Mouse (Mus musculus) c-Kit-negative CD71-positive TER-119-positive erythroid progenitor cells, embryonic 14.5 days (primary cell): ENCODE data around the gene Tradd.

Experiments used
- DNase-seq: peaks from one replicate; pipeline ENCODE4 v3.0.0-alpha.2; 2013; ENCODE audit warnings: low read depth, low spot score

Gene Tradd

GRCm38 (mm10) chr8:105270916-105271186, 6.4 kb upstream of the Tradd start:
- no peak for DNase-seq

GRCm38 (mm10) chr8:105270101-105270915, 5.9 kb upstream of the Tradd start:
- no peak for DNase-seq

DNA sequence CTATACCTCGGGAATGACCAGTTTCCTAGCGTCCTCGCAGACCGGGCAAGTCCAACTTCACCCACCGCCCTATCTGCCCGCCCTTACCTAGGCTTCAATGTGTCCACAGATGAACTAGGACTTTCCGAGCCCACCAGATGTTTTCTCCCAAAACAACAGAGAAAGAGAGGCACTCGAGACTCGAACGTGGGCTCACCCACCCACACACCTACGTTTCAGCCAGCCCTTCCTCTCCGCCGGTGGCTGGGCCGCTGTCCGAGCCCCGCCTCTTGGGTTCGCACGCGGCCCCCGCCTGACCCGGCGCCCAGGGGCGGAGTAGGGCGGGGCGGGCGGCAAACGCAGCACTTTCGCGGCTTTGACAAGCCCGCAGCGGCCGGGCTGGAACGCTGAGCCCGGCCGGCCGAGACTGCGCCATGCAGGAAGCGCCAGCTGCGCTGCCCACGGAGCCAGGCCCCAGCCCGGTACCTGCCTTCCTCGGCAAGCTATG, 5.1 kb upstream of the Tradd start, which contains the start of gene Hsf4:
TSS of gene Hsf4 (plus strand) at position 341 of the 487 bp plus-strand sequence.
- no peak for DNase-seq

DNA sequence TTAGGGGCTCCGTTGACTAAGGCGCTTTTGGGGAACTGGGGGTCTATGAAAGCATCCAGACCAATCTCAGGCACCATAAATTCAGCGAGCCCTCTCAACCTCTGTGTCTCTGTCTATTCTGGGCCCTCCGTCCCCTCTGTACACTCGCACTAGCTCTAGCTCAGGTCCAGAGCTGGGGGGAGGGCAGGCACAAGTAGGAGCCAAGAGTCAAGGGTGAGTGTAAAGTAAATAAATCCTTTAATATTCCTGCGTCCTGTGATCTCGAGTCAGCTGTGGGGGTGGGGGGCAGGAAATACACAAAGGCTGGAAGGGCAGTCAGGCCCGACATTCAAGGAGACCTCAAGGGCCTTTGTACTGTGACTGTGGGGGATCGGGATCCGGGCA, 4.7 kb upstream of the Tradd start:
- no peak for DNase-seq

DNA sequence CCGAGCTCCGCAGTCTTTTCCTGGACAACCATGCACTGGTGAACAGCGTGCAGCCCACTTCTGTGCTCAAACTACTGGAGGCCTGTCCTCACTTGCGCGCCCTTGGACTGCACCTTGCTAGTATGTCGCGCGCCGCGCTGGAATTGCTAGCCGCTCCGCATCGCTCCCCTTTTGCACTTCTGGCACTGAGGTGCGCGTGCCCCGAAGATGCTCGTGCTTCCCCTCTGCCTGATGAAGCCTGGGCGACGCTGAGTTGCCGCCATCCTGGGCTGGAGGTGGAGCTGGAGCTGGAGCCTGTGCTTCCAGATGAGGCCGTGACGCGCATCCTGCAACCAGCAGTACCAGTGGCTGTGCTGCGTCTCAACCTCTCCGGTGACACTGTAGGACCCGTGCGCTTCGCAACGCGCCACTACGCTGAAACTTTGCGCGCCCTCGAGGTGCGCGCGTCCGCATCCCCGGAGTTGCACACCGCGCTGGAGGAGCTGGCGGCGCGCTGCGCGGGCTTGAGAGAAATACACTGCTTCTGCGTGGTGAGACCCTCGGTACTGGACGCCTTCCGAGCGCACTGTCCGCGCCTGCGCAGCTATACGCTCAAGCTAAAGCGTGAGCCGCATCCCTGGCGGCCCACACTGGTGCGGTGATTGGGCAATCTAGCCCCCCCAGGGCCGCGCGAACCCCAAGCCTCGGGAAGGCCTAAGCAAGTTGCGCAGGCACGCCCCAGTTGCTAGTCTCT, 4.1 kb upstream of the Tradd start:
- DNase-seq, result no peak

DNA sequence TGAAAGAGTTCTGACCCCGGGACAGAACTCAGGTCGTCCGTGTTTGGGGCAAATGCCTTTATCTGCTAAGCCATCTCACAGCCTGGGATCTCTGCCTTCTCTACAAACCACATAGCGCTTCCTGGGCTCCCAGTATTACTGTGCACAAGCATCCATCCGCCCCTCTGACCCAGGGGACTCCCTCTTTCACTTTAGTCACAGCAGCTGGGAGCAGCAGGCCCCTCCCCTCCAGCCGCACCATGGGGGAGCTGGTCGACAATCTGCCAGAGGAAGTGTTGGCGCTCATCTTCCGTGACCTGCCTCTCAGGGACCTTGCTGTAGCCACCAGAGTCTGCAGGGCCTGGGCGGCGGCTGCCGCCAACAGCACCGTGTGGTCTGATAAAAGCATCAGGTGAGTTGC, 2.4 kb upstream of the Tradd start:
- DNase-seq, result no peak

- no peak for DNase-seq
Observed at GRCm38 (mm10) chr8:105265128-105265527, 719 bp upstream of the Tradd start.

DNA sequence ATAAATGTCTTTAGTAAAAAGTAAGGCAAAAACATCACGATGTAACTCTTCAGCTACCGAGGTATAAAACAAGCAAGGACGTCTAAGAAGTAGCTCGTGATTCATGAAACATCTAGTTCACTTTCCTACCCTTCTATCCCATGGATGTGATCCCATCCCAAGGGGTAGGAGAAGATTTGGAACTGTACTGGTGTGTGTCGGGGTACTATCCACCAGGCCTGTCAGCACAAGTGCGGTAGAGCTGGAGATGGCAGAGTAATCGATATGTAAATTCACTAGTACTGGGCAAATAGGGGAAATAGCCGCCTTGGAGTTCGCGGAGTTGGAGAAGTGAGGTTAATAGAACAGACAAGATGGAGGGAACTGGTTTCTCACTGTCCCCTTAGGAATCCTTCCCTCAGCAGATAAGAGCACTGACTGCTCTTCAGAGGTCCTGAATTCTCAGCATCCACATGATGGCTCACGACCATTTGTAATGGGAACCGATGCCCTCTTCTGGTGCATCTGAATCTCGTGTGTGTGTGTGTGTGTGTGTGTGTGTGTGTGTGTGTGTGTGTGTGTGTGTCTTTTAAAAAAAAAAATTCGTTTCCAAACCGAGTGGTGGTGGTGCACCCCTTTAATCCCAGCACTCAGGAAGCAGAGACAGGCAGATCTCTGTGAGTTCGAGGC, 1.0 kb downstream of the Tradd start:
- DNase-seq, result no peak

GRCm38 (mm10) chr8:105261326-105261980, 3.0 kb downstream of the Tradd start:
- no peak for DNase-seq

- no peak for DNase-seq
Observed at GRCm38 (mm10) chr8:105260371-105261099, 3.9 kb downstream of the Tradd start.

GRCm38 (mm10) chr8:105259721-105260320, 4.6 kb downstream of the Tradd start:
- DNase-seq, result peak; percentile 59

GRCm38 (mm10) chr8:105258911-105259720, 5.3 kb downstream of the Tradd start:
- no peak for DNase-seq

GRCm38 (mm10) chr8:105257318-105258114, 6.9 kb downstream of the Tradd start:
- no peak for DNase-seq

DNA sequence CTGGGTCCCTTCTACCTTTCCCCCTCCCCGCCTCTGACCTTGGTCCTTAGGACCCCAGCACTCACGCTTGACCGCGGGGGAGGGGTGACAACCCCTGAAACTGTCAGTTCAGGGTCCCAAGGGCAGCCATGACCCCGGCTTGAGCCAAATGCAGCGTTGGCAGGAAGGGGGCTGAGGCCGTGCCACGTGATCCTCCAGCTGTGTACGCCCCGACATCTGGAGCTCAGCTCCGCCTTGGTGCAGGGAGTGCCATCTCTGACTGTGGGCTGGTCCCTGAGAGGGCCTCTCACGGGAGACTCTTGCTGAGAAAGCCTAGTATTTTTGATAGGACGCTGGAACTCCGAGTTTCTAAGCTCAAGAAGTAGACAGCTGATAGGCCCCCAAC, 9.5 kb downstream of the Tradd start, which contains the start of gene B3gnt9:
TSS of gene B3gnt9 (minus strand) at position 188 of the 385 bp plus-strand sequence.
- DNase-seq, result peak; percentile 66

DNA sequence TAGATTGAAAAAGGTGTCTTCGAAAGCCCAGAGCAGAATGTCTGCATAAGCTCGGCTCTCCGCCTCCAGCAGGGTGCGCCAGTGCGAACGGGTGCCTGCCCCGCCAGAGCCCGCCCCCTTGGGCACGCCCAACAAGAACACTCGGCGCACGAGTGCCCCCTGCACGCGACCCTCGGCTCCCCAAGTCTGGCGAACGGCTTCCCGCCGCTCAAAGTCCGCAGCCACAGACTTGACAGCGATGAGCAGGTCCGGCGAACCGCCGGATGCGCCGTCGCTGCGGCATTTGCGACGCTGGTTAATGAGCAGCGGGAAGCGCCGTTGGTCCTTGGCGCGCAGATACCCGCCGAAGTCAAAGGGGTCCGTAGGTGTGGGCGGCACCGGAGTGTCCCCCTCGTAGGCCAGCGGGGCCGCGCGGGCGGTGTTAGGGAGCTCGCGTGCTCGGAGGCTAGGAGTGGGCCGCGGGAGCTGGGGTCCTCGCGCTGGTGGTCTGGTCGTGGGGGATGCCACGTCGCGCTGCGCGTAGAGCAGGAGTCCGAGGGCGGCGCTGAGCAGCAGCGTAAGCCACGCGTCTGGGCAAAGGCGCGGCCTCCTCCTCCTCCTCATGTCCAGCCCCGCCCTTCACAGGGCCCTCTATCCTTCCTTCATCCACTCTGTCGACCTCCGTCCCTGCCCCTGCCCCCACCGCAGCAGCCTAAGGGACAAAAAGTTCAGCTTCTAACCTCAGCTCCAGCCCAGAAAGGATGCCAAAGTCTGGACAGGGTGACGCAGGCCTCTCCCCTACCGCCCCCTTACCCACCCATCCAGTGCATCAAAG, 10.1 kb downstream of the Tradd start:
- peak; percentile 67 for DNase-seq

DNA sequence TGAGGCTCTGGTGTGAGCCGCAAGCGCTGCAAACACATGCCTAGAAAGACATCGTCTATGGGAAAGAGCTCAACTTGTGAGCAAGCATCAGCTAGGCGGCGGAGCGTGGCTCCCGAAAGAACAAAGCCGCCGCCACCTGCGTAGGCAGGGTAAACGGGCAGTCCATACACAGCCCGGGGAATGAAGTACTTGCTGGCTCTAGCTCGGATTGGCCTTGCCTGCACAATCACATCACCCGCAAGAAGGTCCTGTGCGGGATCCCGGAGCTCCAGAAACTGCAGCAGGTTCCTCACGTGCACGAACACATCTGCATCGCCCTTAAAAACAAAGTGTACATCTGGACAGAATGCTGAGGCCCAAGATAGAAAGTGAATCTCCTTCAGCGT, 10.7 kb downstream of the Tradd start:
- no peak for DNase-seq

- no peak for DNase-seq
Observed at GRCm38 (mm10) chr8:105252680-105253537, 11.5 kb downstream of the Tradd start.
